27 mouse cellular contexts compared by ENCODE assay signal in the genomic region with DNA sequence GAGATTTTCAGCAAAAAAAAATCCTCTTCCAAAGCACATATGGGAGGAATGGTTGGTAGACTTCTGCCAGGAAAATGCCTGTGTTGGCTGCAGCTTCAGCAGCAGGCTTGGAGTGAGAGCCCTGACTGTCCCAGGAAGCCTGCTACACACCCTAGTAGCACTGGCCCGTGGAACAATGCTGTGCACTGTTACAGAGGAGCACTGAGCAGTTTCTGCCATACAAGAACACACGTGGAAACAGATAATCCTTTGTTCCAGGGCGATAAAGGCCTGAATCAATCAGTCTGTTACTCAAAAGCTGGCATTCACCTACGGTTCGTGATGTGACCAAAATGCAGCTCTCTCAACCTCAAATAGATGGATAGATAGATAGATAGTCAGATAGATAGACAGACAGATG. TPM values are rescaled to one million over a fixed set of nuclear protein-coding genes. Genes with fewer than 3 reads are reported as not detected.
DNase-seq lines count a peak whose midpoint lies in the region; ATAC-seq and TF ChIP-seq lines count a peak whose summit lies in the region.
"Had no signal": no experiment of that assay in that cellular context is flagged by ENCODE, and none has a peak within 500 bp of the region (broad histone marks: within the 10 kb centered on the region; RNA-seq: fewer than 3 reads in every experiment).

No protein-coding gene starts in this region.

- DNase-seq in forebrain, postnatal 0 days, result no peak
- DNase-seq in layer of hippocampus, adult 8-10 months (ENCODE audit: low spot score in 2 of 2), result peak; percentile 27 to 30
- no peak for DNase-seq in layer of hippocampus, postnatal 14 days (ENCODE audit: low spot score in 2 of 2)
- peak; percentile 21 for DNase-seq in midbrain, postnatal 0 days (ENCODE audit: low spot score)
- DNase-seq in mesoderm, embryonic 11.5 days (ENCODE audit: low read depth, low spot score), result peak; percentile 23
- DNase-seq: adrenal gland, postnatal 14 days; cerebellum, adult 18-20 months; gastrocnemius, postnatal 14 days; heart, postnatal 36 days; kidney, adult 9 months; kidney, postnatal 14 days; lung, embryonic 14.5 days; lung, postnatal 14 days; right cerebral cortex, postnatal 4 days had no signal

- no peaks in the 10 kb centered on the region for H3K9me3 ChIP-seq in forebrain, postnatal 0 days (ENCODE audit: low read length)
- H3K9me3 ChIP-seq in forebrain, embryonic 13.5 days (replicated peaks), result no peaks in the 10 kb centered on the region
- no peaks in the 10 kb centered on the region for H3K9me3 ChIP-seq in midbrain, postnatal 0 days (ENCODE audit: low read length)
- no peaks in the 10 kb centered on the region for H3K9me3 ChIP-seq in midbrain, embryonic 16.5 days (replicated peaks; ENCODE audit: control insufficient read depth, low read length, poor library complexity, severe bottlenecking)
- no peaks in the 10 kb centered on the region for H3K9me3 ChIP-seq in kidney, embryonic 14.5 days (ENCODE audit: control insufficient read depth, low read length)
- H3K9me3 ChIP-seq: forebrain, embryonic 12.5 days; heart, embryonic 10.5 days; hindbrain, embryonic 13.5 days; limb, embryonic 12.5 days; liver, embryonic 15.5 days; midbrain, embryonic 12.5 days had no signal

- H3K4me3 ChIP-seq in forebrain, postnatal 0 days (ENCODE audit: low read depth, low read length), result no peak overlapping the region
- no peak overlapping the region for H3K4me3 ChIP-seq in forebrain, embryonic 13.5 days
- no peak overlapping the region for H3K4me3 ChIP-seq in midbrain, postnatal 0 days (ENCODE audit: low read depth, low read length)
- H3K4me3 ChIP-seq in midbrain, embryonic 16.5 days (ENCODE audit: low read depth, low read length), result no peak overlapping the region
- H3K4me3 ChIP-seq in kidney, embryonic 14.5 days (ENCODE audit: low read length), result no peak overlapping the region
- H3K4me3 ChIP-seq: erythroblast, embryonic 14.5 days; forebrain, embryonic 12.5 days; heart, embryonic 10.5 days; hindbrain, embryonic 13.5 days; limb, embryonic 12.5 days; liver, embryonic 15.5 days; midbrain, embryonic 12.5 days had no signal

- H3K4me2 ChIP-seq in forebrain, postnatal 0 days (ENCODE audit: low read depth), result no peak overlapping the region
- H3K4me2 ChIP-seq in forebrain, embryonic 13.5 days, result no peak overlapping the region
- no peak overlapping the region for H3K4me2 ChIP-seq in midbrain, postnatal 0 days (ENCODE audit: low read depth, low read length, poor library complexity, severe bottlenecking)
- H3K4me2 ChIP-seq in midbrain, embryonic 16.5 days (ENCODE audit: low read length), result no peak overlapping the region
- no peak overlapping the region for H3K4me2 ChIP-seq in kidney, embryonic 14.5 days (replicated peaks; ENCODE audit: low read depth, low read length)
- H3K4me2 ChIP-seq: forebrain, embryonic 12.5 days; hindbrain, embryonic 13.5 days; limb, embryonic 12.5 days; liver, embryonic 15.5 days; lung, embryonic 14.5 days; midbrain, embryonic 12.5 days had no signal

- H3K27me3 ChIP-seq in forebrain, postnatal 0 days (ENCODE audit: insufficient read depth, low read length), result no peaks in the 10 kb centered on the region
- H3K27me3 ChIP-seq in forebrain, embryonic 13.5 days, result no peaks in the 10 kb centered on the region
- H3K27me3 ChIP-seq in midbrain, postnatal 0 days (ENCODE audit: insufficient read depth, low read length), result no peaks in the 10 kb centered on the region
- H3K27me3 ChIP-seq in midbrain, embryonic 16.5 days (ENCODE audit: control insufficient read depth, insufficient read depth, low read depth, low read length), result no peaks in the 10 kb centered on the region
- no peaks in the 10 kb centered on the region for H3K27me3 ChIP-seq in kidney, embryonic 14.5 days (ENCODE audit: control insufficient read depth, insufficient read depth, low read length)
- H3K27me3 ChIP-seq: forebrain, embryonic 12.5 days; limb, embryonic 12.5 days had no signal

- H3K4me1 ChIP-seq in forebrain, postnatal 0 days (ENCODE audit: insufficient read depth), result no peaks in the 10 kb centered on the region
- H3K4me1 ChIP-seq in forebrain, embryonic 13.5 days, result no peaks in the 10 kb centered on the region
- no peaks in the 10 kb centered on the region for H3K4me1 ChIP-seq in midbrain, postnatal 0 days (ENCODE audit: insufficient read depth, low read length)
- no peaks in the 10 kb centered on the region for H3K4me1 ChIP-seq in midbrain, embryonic 16.5 days (ENCODE audit: control insufficient read depth, insufficient read depth, low read length)
- no peaks in the 10 kb centered on the region for H3K4me1 ChIP-seq in kidney, embryonic 14.5 days (ENCODE audit: control insufficient read depth, insufficient read depth, low read length)
- H3K4me1 ChIP-seq: forebrain, embryonic 12.5 days; heart, embryonic 10.5 days; hindbrain, embryonic 13.5 days; limb, embryonic 12.5 days; liver, embryonic 15.5 days; midbrain, embryonic 12.5 days had no signal

- H3K36me3 ChIP-seq in forebrain, postnatal 0 days (ENCODE audit: insufficient read depth), result no peaks in the 10 kb centered on the region
- H3K36me3 ChIP-seq in forebrain, embryonic 13.5 days (ENCODE audit: poor library complexity, severe bottlenecking), result no peaks in the 10 kb centered on the region
- no peaks in the 10 kb centered on the region for H3K36me3 ChIP-seq in midbrain, postnatal 0 days (ENCODE audit: insufficient read depth, low read length)
- H3K36me3 ChIP-seq in midbrain, embryonic 16.5 days (ENCODE audit: control insufficient read depth, insufficient read depth, low read length), result no peaks in the 10 kb centered on the region
- H3K36me3 ChIP-seq in kidney, embryonic 14.5 days (ENCODE audit: control insufficient read depth, insufficient read depth, low read length), result no peaks in the 10 kb centered on the region
- H3K36me3 ChIP-seq: forebrain, embryonic 12.5 days; heart, embryonic 10.5 days; hindbrain, embryonic 13.5 days; limb, embryonic 12.5 days; liver, embryonic 15.5 days; midbrain, embryonic 12.5 days had no signal

- no peak overlapping the region for H3K9ac ChIP-seq in forebrain, postnatal 0 days
- H3K9ac ChIP-seq in forebrain, embryonic 13.5 days, result no peak overlapping the region
- H3K9ac ChIP-seq in midbrain, postnatal 0 days (replicated peaks; ENCODE audit: low read length, poor library complexity, severe bottlenecking), result no peak overlapping the region
- H3K9ac ChIP-seq in midbrain, embryonic 16.5 days (ENCODE audit: low read depth, low read length), result no peak overlapping the region
- no peak overlapping the region for H3K9ac ChIP-seq in kidney, embryonic 14.5 days (ENCODE audit: low read depth, low read length)
- H3K9ac ChIP-seq: forebrain, embryonic 12.5 days; hindbrain, embryonic 13.5 days; limb, embryonic 12.5 days; liver, embryonic 15.5 days; lung, embryonic 14.5 days; midbrain, embryonic 12.5 days had no signal

- H3K27ac ChIP-seq in forebrain, postnatal 0 days (ENCODE audit: low read depth, low read length), result no peak overlapping the region
- no peak overlapping the region for H3K27ac ChIP-seq in forebrain, embryonic 13.5 days
- no peak overlapping the region for H3K27ac ChIP-seq in midbrain, postnatal 0 days (ENCODE audit: low read depth, low read length)
- H3K27ac ChIP-seq in midbrain, embryonic 16.5 days (ENCODE audit: low read length), result no peak overlapping the region
- H3K27ac ChIP-seq in kidney, embryonic 14.5 days (ENCODE audit: low read depth, low read length), result no peak overlapping the region
- H3K27ac ChIP-seq: forebrain, embryonic 12.5 days; heart, embryonic 10.5 days; hindbrain, embryonic 13.5 days; limb, embryonic 12.5 days; liver, embryonic 15.5 days; midbrain, embryonic 12.5 days; stomach, postnatal 0 days had no signal

- TF ChIP-seq CTCF in forebrain, postnatal 0 days (IDR thresholded peaks at IDR 0.05; ENCODE audit: low read depth), result no peak
- no peak for TF ChIP-seq CTCF in midbrain, postnatal 0 days (IDR thresholded peaks at IDR 0.05)

- ATAC-seq in forebrain, postnatal 0 days, result peak; percentile 53; the same call in 1 of the 2 replicates
- ATAC-seq in forebrain, embryonic 13.5 days, result no peak
- ATAC-seq in midbrain, postnatal 0 days (ENCODE audit: low FRiP score), result no peak
- ATAC-seq in midbrain, embryonic 16.5 days, result no peak
- ATAC-seq in kidney, embryonic 14.5 days (ENCODE audit: low FRiP score, low TSS enrichment), result no peak
- ATAC-seq: CD4-positive, CD25-positive, alpha-beta regulatory T cell, adult 4 months; intestine, postnatal 0 days had no signal

- WGBS in forebrain, postnatal 0 days, result 59% methylated on average over 5 of the region's 5 CpGs
- 67% methylated on average over 5 of the region's 5 CpGs for WGBS in forebrain, embryonic 13.5 days
- WGBS in midbrain, postnatal 0 days, result 64% methylated on average over 5 of the region's 5 CpGs
- 63% methylated on average over 5 of the region's 5 CpGs for WGBS in midbrain, embryonic 16.5 days
- 76% methylated on average over 5 of the region's 5 CpGs for WGBS in kidney, embryonic 14.5 days

RNA-seq across cellular contexts. Expression of a gene that starts 19.3 kb away (rescaled TPM):
- total RNA-seq in forebrain, postnatal 0 days (2014; rRNA removed), result 15.6 and 29.8 TPM in 2 replicates
- polyA plus RNA-seq in forebrain, postnatal 0 days (2015; fragmentation: Nextera tagmentation; extraction: Ambion mirVana), result 14.9 and 22.5 TPM in 2 replicates
- polyA plus RNA-seq in forebrain, embryonic 13.5 days (2015; fragmentation: Nextera tagmentation; extraction: Ambion mirVana), result 20.0 and 22.7 TPM in 2 replicates
- total RNA-seq in layer of hippocampus, adult 8-10 months (2022), result 10 to 100 TPM; 21.0 to 27.3 (median 26.2) TPM
- 10 to 100 TPM; 24.7 to 28.4 TPM for total RNA-seq in layer of hippocampus, postnatal 14 days (2021)
- 24.6 and 33.9 TPM in 2 replicates for total RNA-seq in midbrain, postnatal 0 days (2014; rRNA removed)
- polyA plus RNA-seq in midbrain, postnatal 0 days (2015; fragmentation: Nextera tagmentation; extraction: Ambion mirVana), result 26.8 and 27.8 TPM in 2 replicates
- polyA plus RNA-seq in midbrain, embryonic 16.5 days (2015; fragmentation: Nextera tagmentation; extraction: Ambion mirVana), result 27.4 and 28.8 TPM in 2 replicates
- 19.1 and 26.7 TPM in 2 replicates for polyA plus RNA-seq in kidney, embryonic 14.5 days (2014; fragmentation: Nextera tagmentation; extraction: Ambion mirVana)

Comparison
In these comparisons a context has a peak if more than half of its experiments do, and no peak if none do; other contexts are left out.
1. DNase-seq: peak in layer of hippocampus, adult 8-10 months (2 of 2), midbrain, postnatal 0 days (single experiment) and mesoderm, embryonic 11.5 days (single experiment); none in forebrain, postnatal 0 days (single experiment) and layer of hippocampus, postnatal 14 days (0 of 2).